Mouse (Mus musculus) frontal cortex, postnatal 25 days (tissue): ENCODE data around the gene Leap2.

Experiments
- DNase-seq, 2 experiments: peaks; one replicate each; pipeline ENCODE4 v3.0.0; 2022; ENCODE audit warnings: low spot score in 2 of 2

The Leap2 gene

GRCm38 (mm10) chr11:53423036-53423435 is at the start of gene Leap2:
TSS of gene Leap2 (minus strand) at chr11:53423170.
- DNase-seq = no peak

GRCm38 (mm10) chr11:53472709-53473108 is 49.7 kb upstream of the Leap2 start:
- no peak for DNase-seq

- DNase-seq = peak; percentile 94
These were observed 47.2 kb upstream of the Leap2 start, which contains the start of gene Gm9837 for GRCm38 (mm10) chr11:53469968-53470695. TSS of gene Gm9837 (minus strand) at chr11:53470479.

- no peak for DNase-seq
These were observed 46.5 kb upstream of the Leap2 start for GRCm38 (mm10) chr11:53469294-53469967.

- DNase-seq = peak; percentile 75 to 78
These were observed 43.4 kb upstream of the Leap2 start for GRCm38 (mm10) chr11:53466231-53466971.

- DNase-seq = peak in 1 of 2 experiments; percentile 43
These were observed 40.8 kb upstream of the Leap2 start for GRCm38 (mm10) chr11:53463551-53464424.

GRCm38 (mm10) chr11:53461727-53462126 is 38.8 kb upstream of the Leap2 start:
- DNase-seq = no peak

GRCm38 (mm10) chr11:53460192-53460591 is 37.2 kb upstream of the Leap2 start:
- DNase-seq = no peak

GRCm38 (mm10) chr11:53458996-53459395 is 36.0 kb upstream of the Leap2 start:
- DNase-seq = no peak

- no peak for DNase-seq
These were observed 34.5 kb upstream of the Leap2 start for GRCm38 (mm10) chr11:53457372-53457954.

- DNase-seq = no peak
These were observed 33.8 kb upstream of the Leap2 start, which contains the start of the genes Gm10447 and Shroom1 for GRCm38 (mm10) chr11:53456474-53457371. TSS of gene Gm10447 (minus strand) at chr11:53457110. TSS of gene Shroom1 (plus strand) at chr11:53457205.

- no peak for DNase-seq
These were observed 30.1 kb upstream of the Leap2 start for GRCm38 (mm10) chr11:53453031-53453430.

GRCm38 (mm10) chr11:53452396-53452795 is 29.4 kb upstream of the Leap2 start:
- DNase-seq = no peak

GRCm38 (mm10) chr11:53451361-53451760 is 28.4 kb upstream of the Leap2 start:
- DNase-seq = no peak

- DNase-seq = no peak
These were observed 27.2 kb upstream of the Leap2 start for GRCm38 (mm10) chr11:53450070-53450705.

GRCm38 (mm10) chr11:53448529-53448928 is 25.6 kb upstream of the Leap2 start:
- no peak for DNase-seq

- no peak for DNase-seq
These were observed 25.0 kb upstream of the Leap2 start for GRCm38 (mm10) chr11:53447996-53448395.

- DNase-seq = no peak
These were observed 23.2 kb upstream of the Leap2 start for GRCm38 (mm10) chr11:53446183-53446582.

- no peak for DNase-seq
These were observed 22.6 kb upstream of the Leap2 start for GRCm38 (mm10) chr11:53445562-53445961.
